Mouse (Mus musculus): ENCODE measurements around the gene Tmem37.
A peak's percentile ranks its signal among the peaks of the same experiment; 100 is the strongest.

The Tmem37 gene

DNA sequence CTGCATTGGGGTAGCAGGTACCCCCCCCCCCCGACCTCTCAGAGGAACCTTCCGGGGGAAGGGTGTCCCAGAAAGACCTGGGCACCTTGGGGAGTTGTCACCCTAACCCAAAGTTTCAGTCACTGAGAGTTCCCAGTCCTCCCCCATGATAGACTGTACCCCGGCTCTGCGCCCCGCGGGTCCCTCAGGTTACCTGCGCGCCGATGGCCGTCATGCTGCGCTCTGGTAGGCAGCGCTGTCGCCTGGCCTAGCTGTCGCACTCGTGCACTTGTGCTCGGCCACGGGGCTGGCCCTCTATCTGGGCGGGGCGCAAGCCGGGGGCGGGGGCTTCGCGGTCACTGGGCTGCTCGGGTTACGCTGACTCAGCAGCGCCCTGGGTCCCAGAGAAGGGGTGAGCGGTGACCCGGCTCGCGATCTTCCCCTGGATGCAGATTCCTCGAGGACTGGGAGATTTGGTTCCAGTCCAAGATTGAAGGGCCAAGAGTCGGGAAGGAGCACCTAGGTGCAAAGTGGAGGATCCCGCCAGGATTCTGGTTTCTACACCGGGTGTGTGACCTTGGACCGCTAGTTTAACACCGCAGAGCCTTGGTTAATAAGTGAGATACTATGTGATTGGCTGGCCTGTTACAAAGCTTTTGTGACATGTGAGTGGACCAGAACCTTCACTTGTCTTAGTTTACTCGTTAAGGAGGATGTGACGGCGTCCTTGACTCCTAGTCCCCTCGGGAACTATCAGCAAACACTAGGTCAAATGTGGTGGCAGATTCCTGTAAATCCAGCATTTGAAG, at the start of gene Tmem37:
Gene Tmem37 (minus strand): TSS at position 556 of the 788 bp plus-strand sequence.
- DNase-seq (ENCODE audit: low spot score) = peak; percentile 37

- DNase-seq (ENCODE audit: low spot score) = no peak
These were observed 48.9 kb upstream of the Tmem37 start for GRCm38 (mm10) chr1:120122634-120123383.

DNA sequence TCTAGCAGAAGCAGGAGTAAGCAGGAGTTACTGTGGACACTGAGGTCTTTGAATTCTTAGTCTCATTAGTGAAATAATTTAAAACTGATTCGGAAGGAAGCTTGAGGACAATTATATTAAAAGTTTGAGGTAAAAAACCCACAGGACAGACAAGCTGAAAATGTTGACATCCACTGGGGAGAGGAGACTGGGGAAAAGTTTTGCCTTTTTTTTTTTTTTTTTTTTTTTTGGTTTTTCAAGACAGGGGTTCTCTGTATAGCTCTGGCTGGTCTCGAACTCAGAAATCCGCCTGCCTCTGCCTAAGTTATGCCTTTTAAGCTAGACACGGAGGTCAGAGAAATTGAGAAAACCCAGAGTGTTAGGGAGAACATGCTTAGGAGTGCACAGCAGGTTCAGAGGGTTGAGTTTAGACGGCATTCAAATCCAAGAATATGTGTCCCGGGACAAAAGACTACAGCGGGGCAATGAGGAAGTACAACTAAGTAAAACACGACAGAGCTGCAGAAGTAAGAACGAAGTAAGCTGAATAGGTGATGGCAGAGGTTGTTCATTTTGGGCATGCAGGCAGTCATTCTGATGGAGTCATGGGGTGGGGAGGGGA, 48.2 kb upstream of the Tmem37 start:
- DNase-seq (ENCODE audit: low spot score) = no peak

GRCm38 (mm10) chr1:120120969-120121811, 47.3 kb upstream of the Tmem37 start, which contains the start of the genes Dbi and 3110009E18Rik:
Gene Dbi, minus strand, starts transcription at chr1:120121078.
Gene 3110009E18Rik, plus strand, starts transcription at chr1:120121187.
- DNase-seq (ENCODE audit: low spot score) = peak; percentile 98

- peak; percentile 37 for DNase-seq (ENCODE audit: low spot score)
These were observed 46.5 kb upstream of the Tmem37 start for GRCm38 (mm10) chr1:120120141-120120968.

DNA sequence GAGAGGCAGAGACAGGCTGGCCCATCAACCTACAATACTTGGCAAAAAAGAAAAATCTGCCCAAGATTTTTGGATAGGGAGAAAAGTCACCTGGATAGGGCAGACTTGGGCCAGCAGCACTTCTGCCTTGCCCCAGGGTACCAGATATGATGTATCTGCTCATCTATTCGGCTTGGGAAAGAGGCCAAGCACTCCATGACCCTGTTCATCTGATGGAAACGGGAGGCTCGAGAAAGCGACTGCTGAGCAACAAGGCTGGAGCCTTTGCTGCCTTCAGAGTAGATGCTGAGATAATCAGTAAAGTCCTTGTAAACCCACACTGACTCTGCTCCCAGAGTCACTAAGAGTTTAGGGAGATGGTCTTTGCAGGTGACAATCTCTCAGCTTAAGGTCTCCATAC, 45.5 kb upstream of the Tmem37 start:
- DNase-seq (ENCODE audit: low spot score) = no peak

DNA sequence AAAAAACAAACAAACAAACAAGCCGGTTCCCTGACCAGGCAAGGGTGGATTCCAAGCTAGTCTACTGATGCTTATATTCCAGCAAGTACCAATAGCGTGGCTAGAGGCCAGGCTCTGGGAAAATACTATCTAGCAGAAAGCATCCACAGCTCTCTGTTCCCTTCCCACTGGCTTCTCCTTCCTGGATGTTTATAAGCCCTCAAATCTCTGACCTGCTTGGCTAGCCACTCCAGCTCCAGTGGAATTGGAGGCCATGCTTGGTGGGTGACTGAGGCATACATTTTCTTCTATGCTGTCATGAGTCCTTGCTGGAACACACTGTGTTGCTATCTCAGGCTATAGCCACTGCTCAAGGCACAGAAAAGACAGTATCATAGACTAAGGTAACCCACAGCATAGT, 45.0 kb upstream of the Tmem37 start:
- DNase-seq (ENCODE audit: low spot score) = no peak

DNA sequence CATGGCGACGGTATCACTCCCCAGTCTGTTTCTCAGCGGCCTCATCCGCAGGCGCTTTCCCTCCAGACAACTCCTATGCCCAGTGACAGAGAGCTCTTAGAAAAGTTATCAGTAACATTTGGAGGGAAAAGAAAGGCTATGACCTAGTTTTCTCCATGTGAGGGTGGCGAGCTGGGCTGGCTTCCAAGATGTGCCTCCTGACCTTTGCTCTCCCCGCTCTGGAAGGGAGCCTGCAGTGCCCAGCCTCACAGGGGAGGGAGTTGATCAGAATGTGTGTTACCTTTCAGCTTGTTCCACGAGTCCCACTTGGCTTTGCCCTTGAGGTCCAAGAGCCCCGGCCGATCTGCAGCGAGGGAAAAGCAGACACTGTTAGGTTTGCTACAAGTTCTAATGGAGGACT, 42.2 kb upstream of the Tmem37 start:
- DNase-seq (ENCODE audit: low spot score) = no peak

GRCm38 (mm10) chr1:120115671-120116081, 41.8 kb upstream of the Tmem37 start:
- peak; percentile 88 for DNase-seq (ENCODE audit: low spot score)

GRCm38 (mm10) chr1:120112251-120113187, 38.6 kb upstream of the Tmem37 start:
- DNase-seq (ENCODE audit: low spot score) = no peak

DNA sequence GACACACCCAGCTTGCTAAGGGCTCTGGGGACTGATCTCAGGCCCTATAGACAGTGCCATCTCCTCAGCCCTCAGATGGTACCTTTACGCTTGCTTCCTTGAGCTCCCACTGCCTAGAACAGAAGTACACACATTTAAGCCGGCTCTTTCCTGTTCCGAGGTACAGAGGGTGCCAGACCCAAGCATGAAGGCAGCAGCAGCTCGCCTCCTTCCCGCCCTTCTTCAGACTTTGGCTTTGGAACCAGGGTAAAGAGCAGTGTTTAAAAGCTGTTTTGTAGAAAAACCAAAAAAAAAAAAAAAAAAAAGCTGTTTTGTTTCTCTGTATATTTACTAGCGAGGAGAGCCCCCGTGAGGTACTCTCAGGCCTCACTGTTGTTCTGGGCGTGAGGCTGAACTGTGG, 37.9 kb upstream of the Tmem37 start:
- no peak for DNase-seq (ENCODE audit: low spot score)

DNA sequence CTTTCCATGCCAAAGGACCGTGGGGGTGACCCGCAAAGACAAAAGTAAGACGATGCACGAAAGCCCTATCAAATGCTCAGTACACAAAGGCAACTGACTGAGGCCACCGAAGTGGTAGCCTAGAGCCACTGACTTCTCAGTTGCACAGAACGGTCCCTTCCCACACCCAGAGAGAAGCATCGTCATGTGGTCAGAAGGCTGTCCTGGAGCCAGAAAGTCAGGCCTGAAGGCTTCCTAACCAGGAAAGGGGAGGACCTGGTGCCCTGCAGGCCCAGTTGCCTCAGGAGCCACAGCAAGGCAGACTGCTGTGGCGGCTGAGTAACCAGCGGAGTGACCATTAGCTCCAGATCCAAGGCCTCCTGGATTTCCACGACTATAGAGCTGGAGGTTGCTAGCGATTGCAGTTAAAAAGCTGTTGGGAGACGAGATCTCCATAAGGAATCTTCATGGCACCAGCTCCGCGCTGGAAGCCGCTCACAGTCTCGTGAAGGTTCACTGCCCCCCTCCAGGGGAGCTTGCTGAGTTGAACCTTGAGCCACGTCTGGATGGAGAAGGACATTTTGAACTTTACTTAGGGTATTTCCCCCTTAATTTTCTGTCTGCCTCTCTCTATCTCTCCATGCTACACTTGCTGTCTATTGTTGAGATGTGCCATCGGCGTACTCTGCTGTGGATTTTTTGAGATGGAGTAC, 36.0 kb upstream of the Tmem37 start:
- DNase-seq (ENCODE audit: low spot score) = no peak

DNA sequence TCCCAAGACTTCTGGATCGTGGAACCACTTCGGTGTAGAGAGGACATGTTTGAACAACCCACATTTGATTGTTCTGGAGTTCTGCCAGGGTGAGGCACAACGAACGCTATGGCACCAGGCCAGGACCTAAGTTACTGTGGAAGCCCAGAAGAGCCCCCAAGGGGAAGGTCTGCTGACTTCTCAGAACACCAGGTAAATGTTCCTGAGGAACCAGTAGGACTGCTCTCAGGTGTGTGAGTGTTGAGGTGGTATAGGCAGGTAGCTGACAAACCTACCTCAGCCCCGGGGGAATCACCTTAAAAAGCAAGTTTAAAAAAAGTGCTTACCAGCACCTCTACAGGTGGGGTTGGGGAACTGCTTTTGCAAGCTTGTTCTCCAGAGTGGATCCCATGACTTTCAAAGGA, 31.7 kb upstream of the Tmem37 start:
- DNase-seq (ENCODE audit: low spot score) = no peak

GRCm38 (mm10) chr1:120101227-120101609, 27.3 kb upstream of the Tmem37 start:
- no peak for DNase-seq (ENCODE audit: low spot score)

DNA sequence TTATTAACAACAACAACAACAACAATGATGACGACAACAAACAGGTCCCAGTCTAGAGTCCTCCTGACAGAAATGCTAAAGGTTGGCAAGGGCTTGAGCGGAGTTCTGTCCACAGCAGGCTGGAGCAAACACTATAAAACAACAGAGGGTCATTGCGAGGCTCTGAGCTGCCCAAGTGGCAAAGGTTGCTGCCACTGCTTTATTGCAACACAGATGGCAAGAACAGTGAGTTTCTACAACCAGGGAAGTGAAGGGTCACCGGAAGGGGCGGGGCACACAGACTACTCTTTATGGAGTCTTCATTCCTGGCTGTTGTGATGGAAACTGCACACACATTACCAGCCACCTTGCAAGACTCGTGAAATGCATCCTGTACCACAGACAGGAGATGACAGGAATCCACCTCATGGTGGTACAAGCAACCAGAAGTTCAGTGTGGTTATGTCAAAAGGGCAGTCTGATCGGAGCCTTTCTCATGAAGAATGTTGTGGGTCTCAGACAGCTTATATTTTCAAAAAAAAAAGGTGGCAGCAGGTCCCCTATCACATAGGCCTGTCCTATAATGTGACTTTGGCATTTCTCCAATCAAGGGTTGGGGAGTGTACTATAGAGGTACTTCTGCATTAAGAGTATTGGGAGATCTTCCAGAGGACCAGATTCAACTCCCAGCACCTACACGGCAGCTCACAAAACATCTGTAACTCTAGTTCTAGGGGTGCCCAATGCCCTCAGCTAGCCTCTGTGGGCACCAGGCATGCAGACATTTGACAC, 26.8 kb upstream of the Tmem37 start:
- DNase-seq (ENCODE audit: low spot score) = no peak

DNA sequence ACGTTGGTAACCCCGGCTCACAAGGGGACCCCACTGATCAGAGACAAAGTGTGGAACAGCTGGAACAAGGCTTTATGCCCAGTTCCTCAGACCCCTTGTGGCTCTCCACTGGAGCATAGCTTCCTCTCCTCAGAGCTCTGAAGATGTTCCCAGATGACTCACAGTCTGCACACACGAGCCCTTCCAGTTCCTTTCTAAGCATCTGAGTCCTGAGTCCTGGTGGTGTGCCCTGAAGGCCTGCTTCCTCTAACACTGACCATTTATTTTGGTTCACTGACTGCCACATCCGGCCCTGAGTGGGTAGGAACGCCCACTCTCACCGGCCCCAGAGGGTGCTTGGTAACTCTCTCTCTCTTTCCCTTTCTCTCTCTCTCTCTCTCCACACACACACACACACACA, 25.6 kb upstream of the Tmem37 start:
- DNase-seq (ENCODE audit: low spot score) = peak; percentile 47

- peak; percentile 81 for DNase-seq (ENCODE audit: low spot score)
These were observed 24.5 kb upstream of the Tmem37 start for GRCm38 (mm10) chr1:120098327-120098726.

GRCm38 (mm10) chr1:120094920-120095319, 21.0 kb upstream of the Tmem37 start:
- no peak for DNase-seq (ENCODE audit: low spot score)
